In genomic region chr6:86733183-86733876, GRCm38 (mm10) we compare ENCODE assay signal across 8 mouse cellular contexts. TPM values are rescaled to one million over a fixed set of nuclear protein-coding genes. Genes with fewer than 3 reads are reported as not detected.
DNase-seq lines count a peak whose midpoint lies in the region; ATAC-seq and TF ChIP-seq lines count a peak whose summit lies in the region.

TSS of gene Gmcl1 (minus strand) at chr6:86733383.

- H3K36me3 ChIP-seq in heart, embryonic 12.5 days, result no peaks in the 10 kb centered on the region
- no peaks in the 10 kb centered on the region for H3K36me3 ChIP-seq in kidney, postnatal 0 days (ENCODE audit: insufficient read depth, low read length)
- no peaks in the 10 kb centered on the region for H3K36me3 ChIP-seq in liver, embryonic 11.5 days (ENCODE audit: control insufficient read depth, insufficient read depth, low read length)
- no peaks in the 10 kb centered on the region for H3K36me3 ChIP-seq in stomach, embryonic 14.5 days (ENCODE audit: control insufficient read depth, insufficient read depth, low read length)

- no peaks in the 10 kb centered on the region for H3K27me3 ChIP-seq in heart, embryonic 12.5 days (replicated peaks)
- H3K27me3 ChIP-seq in kidney, postnatal 0 days (ENCODE audit: insufficient read depth, low read length), result no peaks in the 10 kb centered on the region
- no peaks in the 10 kb centered on the region for H3K27me3 ChIP-seq in liver, embryonic 11.5 days (replicated peaks; ENCODE audit: control insufficient read depth, insufficient read depth, low read length)
- no peaks in the 10 kb centered on the region for H3K27me3 ChIP-seq in stomach, embryonic 14.5 days (ENCODE audit: control insufficient read depth, insufficient read depth, low read length)

- TF ChIP-seq CTCF in kidney, postnatal 0 days (IDR thresholded peaks at IDR 0.05; ENCODE audit: low read depth), result no peak

- peak within 1 kb of the TSS; percentile 70 for H3K4me3 ChIP-seq in heart, embryonic 12.5 days
- peak within 1 kb of the TSS; percentile 87 for H3K4me3 ChIP-seq in kidney, postnatal 0 days (replicated peaks; ENCODE audit: low read depth, low read length)
- peak within 1 kb of the TSS; percentile 97 for H3K4me3 ChIP-seq in liver, embryonic 11.5 days (ENCODE audit: low read depth, low read length)
- peak within 1 kb of the TSS; percentile 93 for H3K4me3 ChIP-seq in stomach, embryonic 14.5 days (ENCODE audit: low read depth, low read length)

- peak within 1 kb of the TSS; percentile 65 for H3K27ac ChIP-seq in heart, embryonic 12.5 days (ENCODE audit: poor library complexity, severe bottlenecking)
- peak within 1 kb of the TSS; percentile 38 for H3K27ac ChIP-seq in kidney, postnatal 0 days
- peak within 1 kb of the TSS; percentile 76 for H3K27ac ChIP-seq in liver, embryonic 11.5 days (ENCODE audit: low read depth, low read length)
- peak within 1 kb of the TSS; percentile 77 for H3K27ac ChIP-seq in stomach, embryonic 14.5 days (ENCODE audit: low read length)

- WGBS in heart, embryonic 12.5 days, result under 1% methylated on average over 59 of the region's 59 CpGs
- under 1% methylated on average over 51 of the region's 59 CpGs for WGBS in kidney, postnatal 0 days
- under 1% methylated on average over 59 of the region's 59 CpGs for WGBS in liver, embryonic 11.5 days
- WGBS in stomach, embryonic 14.5 days, result under 1% methylated on average over 59 of the region's 59 CpGs

- peak; percentile 99 for DNase-seq in CD4-positive helper T cell, adult 2 months (ENCODE audit: low read depth, low spot score)
- peak; percentile 86 for DNase-seq in brain, embryonic 18.5 days (ENCODE audit: low read depth, low spot score)
- DNase-seq in kidney, postnatal 0 days (ENCODE audit: low spot score), result peak; percentile 97
- peak; percentile 90 for DNase-seq in liver, embryonic 11.5 days (ENCODE audit: low spot score)
- peak; percentile 99 for DNase-seq in naive thymus-derived CD4-positive, alpha-beta T cell, adult 2 months (ENCODE audit: low read depth)

- H3K4me2 ChIP-seq in heart, embryonic 12.5 days, result peak within 1 kb of the TSS; percentile 90
- H3K4me2 ChIP-seq in kidney, postnatal 0 days (ENCODE audit: low read length), result peak within 1 kb of the TSS; percentile 98
- peak within 1 kb of the TSS; percentile 99 for H3K4me2 ChIP-seq in liver, embryonic 11.5 days
- H3K4me2 ChIP-seq in stomach, embryonic 14.5 days (replicated peaks; ENCODE audit: low read depth, low read length), result peak within 1 kb of the TSS; percentile 96

- H3K4me1 ChIP-seq in heart, embryonic 12.5 days (replicated peaks), result peaks cover 10% of the 10 kb centered on the region
- peaks cover 6% of the 10 kb centered on the region; the same call in 1 of the 2 replicates for H3K4me1 ChIP-seq in kidney, postnatal 0 days (replicated peaks; ENCODE audit: insufficient read depth, low read length)
- H3K4me1 ChIP-seq in liver, embryonic 11.5 days (replicated peaks; ENCODE audit: control insufficient read depth, insufficient read depth, low read length), result peaks cover 13% of the 10 kb centered on the region
- H3K4me1 ChIP-seq in stomach, embryonic 14.5 days (ENCODE audit: control insufficient read depth, insufficient read depth, low read length), result 0 out of 2 replicates have a peak, but pooled peaks cover 5% of the 10 kb centered on the region

- peak; percentile 95 for ATAC-seq in erythroid progenitor cell, adult 5-6 weeks (replicated peaks; ENCODE audit: low FRiP score, poor library complexity, severe bottlenecking)
- peak; percentile 96 for ATAC-seq in heart, embryonic 12.5 days (ENCODE audit: insufficient number of reproducible peaks, low FRiP score)
- peak; percentile 93 for ATAC-seq in kidney, postnatal 0 days (replicated peaks; ENCODE audit: low FRiP score, low read depth)
- peak; percentile 95 for ATAC-seq in liver, embryonic 11.5 days (replicated peaks; ENCODE audit: low FRiP score)
- ATAC-seq in stomach, embryonic 14.5 days (ENCODE audit: insufficient number of reproducible peaks, insufficient read depth, low FRiP score, low read depth), result peak; percentile 96

- H3K9me3 ChIP-seq in heart, embryonic 12.5 days (replicated peaks), result no peaks in the 10 kb centered on the region
- H3K9me3 ChIP-seq in kidney, postnatal 0 days (replicated peaks; ENCODE audit: low read length), result no peaks in the 10 kb centered on the region
- H3K9me3 ChIP-seq in liver, embryonic 11.5 days (ENCODE audit: control insufficient read depth, low read length), result no peaks in the 10 kb centered on the region
- H3K9me3 ChIP-seq in stomach, embryonic 14.5 days (ENCODE audit: control insufficient read depth, low read depth, low read length), result no peaks in the 10 kb centered on the region

- peak within 1 kb of the TSS; percentile 82 for H3K9ac ChIP-seq in heart, embryonic 12.5 days
- peak within 1 kb of the TSS; percentile 70 for H3K9ac ChIP-seq in kidney, postnatal 0 days (ENCODE audit: low read depth, low read length)
- peak within 1 kb of the TSS; percentile 80 for H3K9ac ChIP-seq in liver, embryonic 11.5 days (ENCODE audit: low read depth, low read length)
- H3K9ac ChIP-seq in stomach, embryonic 14.5 days (replicated peaks; ENCODE audit: low read depth, low read length), result peak within 1 kb of the TSS; percentile 84

RNA-seq across cellular contexts. Expression of gene Gmcl1, which starts in this region (rescaled TPM):
- total RNA-seq in erythroid progenitor cell, adult 5-6 weeks (2015; ENCODE audit: low replicate concordance), result 8.8 and 15.1 TPM in 2 replicates
- 5.7 and 17.8 TPM in 2 replicates for total RNA-seq in erythroid progenitor cell, adult 5-6 weeks (2017; ENCODE audit: low replicate concordance)
- 23.2 and 24.8 TPM in 2 replicates for polyA plus RNA-seq in heart, embryonic 12.5 days (2016; fragmentation: Nextera tagmentation; extraction: Ambion mirVana)
- 25.7 and 28.4 TPM in 2 replicates for polyA plus RNA-seq in kidney, postnatal 0 days (2015; fragmentation: Nextera tagmentation; extraction: Ambion mirVana)
- 17.9 and 21.9 TPM in 2 replicates for polyA plus RNA-seq in liver, embryonic 11.5 days (2014; fragmentation: Nextera tagmentation; extraction: Ambion mirVana)
- polyA plus RNA-seq in stomach, embryonic 14.5 days (2014; fragmentation: Nextera tagmentation; extraction: Ambion mirVana), result 30.9 and 39.8 TPM in 2 replicates

Comparison
In these comparisons a context has a peak if more than half of its experiments do, and no peak if none do; other contexts are left out.
1. Peak in every context shown above with its lines: DNase-seq, ATAC-seq, H3K4me3 ChIP-seq and H3K27ac ChIP-seq.